Mouse (Mus musculus) liver, embryonic 14.5 days (tissue): Measurements from ENCODE around the gene Elmo1. TPM values are rescaled to one million over a fixed set of nuclear protein-coding genes. Genes with fewer than 3 reads are reported as not detected.

Experiments
- ATAC-seq: fragments of 200-750 bp; cut with Nextera tagmentation; 2 replicates; pipeline ENCODE4 v1.8.0; 2017; ENCODE audit warnings: moderate number of reproducible peaks, mild to moderate bottlenecking, moderate library complexity; ENCODE audit not compliant: insufficient read depth
- DNase-seq, 3 experiments: peaks; one replicate each; pipeline ENCODE4 v3.0.0-alpha.2; 2012 to 2013; ENCODE audit warnings: low read depth in 3 of 3, low spot score in 3 of 3
- H3K27ac ChIP-seq: fragments of 300-500 bp; sonication (generic); 2 replicates; pipeline ENCODE4 v1.5.1; 2014; ENCODE audit warnings: moderate library complexity, mild to moderate bottlenecking, control low read depth, inconsistent platforms
- H3K27me3 ChIP-seq: fragments of 300-500 bp; sonication (generic); 2 replicates; pipeline ENCODE4 v1.6.1; 2014; ENCODE audit warnings: mild to moderate bottlenecking, low read length, moderate library complexity; ENCODE audit not compliant: control insufficient read depth, insufficient read depth
- H3K36me3 ChIP-seq: fragments of 300-500 bp; sonication (generic); replicated peaks from 2 replicates; pipeline ENCODE4 v1.6.1; 2014; ENCODE audit warnings: low read depth; ENCODE audit not compliant: control insufficient read depth, insufficient read depth
- H3K4me1 ChIP-seq, 2 experiments: fragments of 200-500 bp in 1 of 2; fragments of 300-500 bp in 1 of 2; sonication (generic) in 1 of 2; replicated peaks; 2 replicates each; pipeline ENCODE4 v1.6.1; 2012 to 2014; ENCODE audit warnings: antibody characterized with exemption in 1 of 2, inconsistent platforms in 1 of 2, low read length in 1 of 2; ENCODE audit not compliant: control insufficient read depth in 2 of 2, insufficient read depth in 2 of 2
- H3K4me2 ChIP-seq: fragments of 300-500 bp; sonication (generic); 2 replicates; pipeline ENCODE4 v1.6.1; 2014; ENCODE audit warnings: low read depth, mild to moderate bottlenecking, control low read depth, moderate library complexity
- H3K4me3 ChIP-seq, 2 experiments: fragments of 200-500 bp in 1 of 2; fragments of 300-500 bp in 1 of 2; sonication (generic) in 1 of 2; 2 replicates each; pipeline ENCODE4 v1.5.1; 2012 to 2014; ENCODE audit warnings: low read depth in 2 of 2, low read length in 2 of 2, mild to moderate bottlenecking in 2 of 2, control low read depth in 1 of 2, inconsistent platforms in 1 of 2, moderate library complexity in 1 of 2; ENCODE audit not compliant: insufficient read depth in 1 of 2
- H3K9ac ChIP-seq: fragments of 300-500 bp; sonication (generic); replicated peaks from 2 replicates; pipeline ENCODE4 v1.6.1; 2014; ENCODE audit warnings: mild to moderate bottlenecking, control low read depth, moderate library complexity
- H3K9me3 ChIP-seq: fragments of 300-500 bp; sonication (generic); 2 replicates; pipeline ENCODE4 v1.6.1; 2016; ENCODE audit warnings: low read length, mixed read lengths; ENCODE audit not compliant: control insufficient read depth
- CTCF ChIP-seq: IDR thresholded peaks from 2 replicates; pipeline ENCODE4 v1.5.1; 2016; ENCODE audit warnings: antibody characterized with exemption, low read depth, control low read depth
- EP300 ChIP-seq: IDR thresholded peaks from 2 replicates; pipeline ENCODE4 v1.6.1; 2016; ENCODE audit warnings: antibody characterized with exemption, low read depth
- WGBS: fragments of 180-500 bp; shearing (Covaris S2); extraction: QIAGEN DNeasy Blood & Tissue Kit; methylation state at CpG from one replicate; pipeline ENCODE4 v1.1.7; 2014; ENCODE audit not compliant: insufficient replicate concordance; 5-methylcytosine and 5-hydroxymethylcytosine counted together
- polyA plus RNA-seq, 2 experiments: library from polyadenylated mRNA; depleted of rRNA in 1 of 2; stranded (reverse) in 1 of 2; unstranded in 1 of 2; fragments of >200 nt; fragmentation: Nextera tagmentation in 1 of 2; extraction: Ambion mirVana in 1 of 2; gene quantifications; 2 replicates each; pipeline versions ENCODE4 v1.2.1 to v1.2.3; 2012 to 2014

The Elmo1 gene
- polyA plus RNA-seq, 2 experiments = 3.0 to 3.9 TPM

- 74% methylated on average over 1 of the region's 1 CpGs for WGBS
- no peak for DNase-seq
- Histone ChIP-seq H3K4me1 (no peaks in the 10 kb centered on the region), H3K27me3 (no peaks in the 10 kb centered on the region), H3K27ac (no peak overlapping the region), H3K9me3 (no peaks in the 10 kb centered on the region), H3K4me3 (no peak overlapping the region), H3K4me2 (no peak overlapping the region), H3K9ac (no peak overlapping the region), H3K36me3 (no peaks in the 10 kb centered on the region)
- no peak for TF ChIP-seq CTCF
- TF ChIP-seq EP300 = no peak
- ATAC-seq = no peak
These were observed 364.0 kb downstream of the Elmo1 start for GRCm38 (mm10) chr13:20454357-20454756.

- Histone ChIP-seq H3K9ac (no peak overlapping the region), H3K4me3 (no peak overlapping the region), H3K4me1 (no peaks in the 10 kb centered on the region), H3K9me3 (no peaks in the 10 kb centered on the region), H3K27ac (no peak overlapping the region), H3K36me3 (no peaks in the 10 kb centered on the region), H3K27me3 (no peaks in the 10 kb centered on the region), H3K4me2 (no peak overlapping the region)
- ATAC-seq (no peak), DNase-seq (no peak)
- TF ChIP-seq EP300 (no peak), CTCF (no peak)
- 64% methylated on average over 6 of the region's 6 CpGs for WGBS
These were observed 369.7 kb downstream of the Elmo1 start for GRCm38 (mm10) chr13:20460096-20460495.

GRCm38 (mm10) chr13:20461616-20462015, 371.2 kb downstream of the Elmo1 start:
- 85% methylated on average over 3 of the region's 3 CpGs for WGBS
- TF ChIP-seq CTCF (no peak), EP300 (no peak)
- H3K9me3 ChIP-seq = no peaks in the 10 kb centered on the region
- no peaks in the 10 kb centered on the region for H3K27me3 ChIP-seq
- DNase-seq (no peak), ATAC-seq (no peak)
- H3K36me3 ChIP-seq = no peaks in the 10 kb centered on the region
- H3K27ac ChIP-seq = no peak overlapping the region
- no peak overlapping the region for H3K4me3 ChIP-seq
- no peak overlapping the region for H3K9ac ChIP-seq
- H3K4me1 ChIP-seq = no peaks in the 10 kb centered on the region
- H3K4me2 ChIP-seq = no peak overlapping the region

GRCm38 (mm10) chr13:20464161-20464560, 373.8 kb downstream of the Elmo1 start:
- no peaks in the 10 kb centered on the region for H3K9me3 ChIP-seq
- H3K27me3 ChIP-seq = no peaks in the 10 kb centered on the region
- H3K4me1 ChIP-seq = no peaks in the 10 kb centered on the region
- TF ChIP-seq EP300 = no peak
- TF ChIP-seq CTCF = no peak
- H3K4me3 ChIP-seq = no peak overlapping the region
- H3K9ac ChIP-seq = no peak overlapping the region
- DNase-seq (no peak), ATAC-seq (no peak)
- no peaks in the 10 kb centered on the region for H3K36me3 ChIP-seq
- H3K4me2 ChIP-seq = no peak overlapping the region
- H3K27ac ChIP-seq = no peak overlapping the region

GRCm38 (mm10) chr13:20467381-20467780, 377.0 kb downstream of the Elmo1 start:
- ATAC-seq = no peak
- no peak for DNase-seq
- H3K36me3 ChIP-seq = no peaks in the 10 kb centered on the region
- H3K4me2 ChIP-seq = no peak overlapping the region
- no peak for TF ChIP-seq CTCF
- TF ChIP-seq EP300 = no peak
- WGBS = 78% methylated on average over 1 of the region's 1 CpGs
- no peak overlapping the region for H3K9ac ChIP-seq
- H3K27me3 ChIP-seq = no peaks in the 10 kb centered on the region
- no peak overlapping the region for H3K27ac ChIP-seq
- no peak overlapping the region for H3K4me3 ChIP-seq
- H3K9me3 ChIP-seq = no peaks in the 10 kb centered on the region
- H3K4me1 ChIP-seq = no peaks in the 10 kb centered on the region

GRCm38 (mm10) chr13:20471732-20472131, 381.3 kb downstream of the Elmo1 start:
- no peaks in the 10 kb centered on the region for H3K27me3 ChIP-seq
- no peak overlapping the region for H3K4me3 ChIP-seq
- no peaks in the 10 kb centered on the region for H3K36me3 ChIP-seq
- ATAC-seq (no peak), DNase-seq (no peak)
- no peaks in the 10 kb centered on the region for H3K9me3 ChIP-seq
- no peaks in the 10 kb centered on the region for H3K4me1 ChIP-seq
- no peak overlapping the region for H3K9ac ChIP-seq
- TF ChIP-seq EP300 (no peak), CTCF (peak; percentile 75)
- no peak overlapping the region for H3K4me2 ChIP-seq
- no peak overlapping the region for H3K27ac ChIP-seq
- 25% methylated on average over 6 of the region's 6 CpGs for WGBS
